Mouse (Mus musculus) forebrain, embryonic 16.5 days (tissue): ENCODE data around the gene Ilkap. TPM values are rescaled to one million over a fixed set of nuclear protein-coding genes. Genes with fewer than 3 reads are reported as not detected.

Experiments
- ATAC-seq: fragments of 200-750 bp; cut with Nextera tagmentation; 2 replicates; pipeline ENCODE4 v1.8.0; 2017; ENCODE audit warnings: mild to moderate bottlenecking, moderate library complexity
- H3K27ac ChIP-seq: fragments of 300-500 bp; sonication (generic); 2 replicates; pipeline ENCODE4 v1.5.1; 2014; ENCODE audit warnings: low read length, control low read depth
- H3K27me3 ChIP-seq: fragments of 300-500 bp; sonication (generic); replicated peaks from 2 replicates; pipeline ENCODE4 v1.6.1; 2014; ENCODE audit warnings: low read length; ENCODE audit not compliant: control insufficient read depth, insufficient read depth
- H3K36me3 ChIP-seq: fragments of 300-500 bp; sonication (generic); 2 replicates; pipeline ENCODE4 v1.6.1; 2014; ENCODE audit not compliant: control insufficient read depth, insufficient read depth
- H3K4me1 ChIP-seq: fragments of 300-500 bp; sonication (generic); replicated peaks from 2 replicates; pipeline ENCODE4 v1.6.1; 2014; ENCODE audit warnings: low read length; ENCODE audit not compliant: control insufficient read depth, insufficient read depth
- H3K4me2 ChIP-seq: fragments of 300-500 bp; sonication (generic); 2 replicates; pipeline ENCODE4 v1.6.1; 2014; ENCODE audit warnings: mild to moderate bottlenecking, low read length, control low read depth
- H3K4me3 ChIP-seq: fragments of 300-500 bp; sonication (generic); replicated peaks from 2 replicates; pipeline ENCODE4 v1.5.1; 2014; ENCODE audit warnings: mild to moderate bottlenecking, low read length, control low read depth
- H3K9ac ChIP-seq: fragments of 300-500 bp; sonication (generic); replicated peaks from 2 replicates; pipeline ENCODE4 v1.6.1; 2014; ENCODE audit warnings: low read depth, low read length, control low read depth
- H3K9me3 ChIP-seq: fragments of 300-500 bp; sonication (generic); 2 replicates; pipeline ENCODE4 v1.6.1; 2016; ENCODE audit warnings: low read length; ENCODE audit not compliant: control insufficient read depth
- WGBS: fragments of 180-500 bp; shearing (Covaris S2); extraction: QIAGEN DNeasy Blood & Tissue Kit; methylation state at CpG from one replicate; pipeline ENCODE4 v1.1.7; 2014; 5-methylcytosine and 5-hydroxymethylcytosine counted together
- polyA plus RNA-seq: library from polyadenylated mRNA; unstranded; fragments of >200 nt; fragmentation: Nextera tagmentation; extraction: Ambion mirVana; gene quantifications from 2 replicates; pipeline ENCODE4 v1.2.1, GENCODE M21; 2015

Gene Ilkap
- polyA plus RNA-seq, result 158 and 163 TPM in 2 replicates

DNA sequence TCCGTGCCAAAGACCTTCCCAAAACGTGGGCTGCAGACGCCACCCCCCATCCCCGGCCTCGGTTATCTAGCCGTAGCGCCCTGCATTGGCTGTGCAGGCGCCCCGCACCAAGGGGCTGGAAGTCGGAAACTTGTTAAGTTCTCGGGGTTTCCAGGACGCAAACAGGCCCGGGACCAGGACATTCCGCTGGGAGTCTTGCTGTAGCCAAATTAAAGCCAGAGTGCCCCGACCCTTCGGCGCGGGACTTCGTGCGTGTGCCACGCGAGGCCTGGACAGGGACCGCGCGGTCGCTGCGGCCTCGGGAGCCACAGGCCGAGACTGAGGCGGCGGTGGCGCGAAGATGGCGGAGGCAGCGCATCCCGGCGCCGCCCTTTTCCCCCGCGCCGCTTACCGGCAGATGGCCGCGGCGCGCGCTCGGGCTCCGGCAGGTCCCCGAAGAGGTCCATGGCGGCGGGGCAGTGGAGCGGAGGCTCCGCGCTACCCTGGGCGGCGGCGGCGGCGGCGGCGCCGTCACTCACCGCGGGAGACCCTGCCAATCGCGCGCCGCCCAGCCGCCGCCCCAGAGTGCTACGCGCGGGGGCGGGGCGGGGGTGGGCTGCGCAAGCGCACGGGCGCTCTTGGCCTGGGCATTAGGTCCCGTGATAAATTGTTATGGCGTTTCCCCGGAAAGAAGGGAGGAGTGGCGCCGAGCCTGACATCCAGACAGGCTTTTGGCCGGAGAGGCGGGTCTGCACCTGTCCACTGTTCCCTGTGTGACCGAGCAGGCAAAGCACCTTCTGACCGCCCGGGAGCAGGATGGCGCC, at the start of gene Ilkap:
Gene Ilkap (minus strand): TSS at position 556 of the 803 bp plus-strand sequence.
- Histone ChIP-seq H3K27me3 (no peaks in the 10 kb centered on the region), H3K27ac (peak within 1 kb of the TSS; percentile 91), H3K4me3 (peak within 1 kb of the TSS; percentile 94), H3K9ac (peak within 1 kb of the TSS; percentile 94), H3K36me3 (peaks cover 2% of the 10 kb centered on the region; the same call in 1 of the 2 replicates), H3K9me3 (no peaks in the 10 kb centered on the region), H3K4me1 (peaks cover 27% of the 10 kb centered on the region), H3K4me2 (peak within 1 kb of the TSS; percentile 91)
- 0% methylated on average over 65 of the region's 91 CpGs for WGBS
- ATAC-seq, result peak; percentile 98

DNA sequence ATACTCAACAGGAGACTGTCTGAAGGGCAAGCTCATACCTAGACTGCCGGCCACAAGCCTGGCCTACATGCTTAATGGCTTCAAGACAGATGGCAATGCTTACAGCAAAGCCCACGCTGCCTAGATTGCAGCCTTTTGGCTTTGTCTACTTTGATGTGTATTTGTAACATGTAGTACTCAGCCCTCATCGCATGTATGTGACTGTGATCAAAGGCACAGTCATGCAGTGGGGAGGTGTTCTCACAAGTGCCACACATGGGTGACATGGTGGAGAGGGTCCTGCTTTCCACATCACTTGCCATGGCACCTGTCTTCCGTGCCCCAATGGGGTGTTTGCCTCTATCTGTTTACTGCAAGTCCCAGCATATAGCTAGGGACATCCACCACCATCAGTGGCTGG, 47.9 kb upstream of the Ilkap start:
- Histone ChIP-seq H3K36me3 (peaks cover 28% of the 10 kb centered on the region), H3K9me3 (peaks cover 5% of the 10 kb centered on the region; the same call in 1 of the 2 replicates), H3K27me3 (no peaks in the 10 kb centered on the region), H3K27ac (no peak overlapping the region), H3K9ac (no peak overlapping the region), H3K4me2 (no peak overlapping the region), H3K4me3 (no peak overlapping the region), H3K4me1 (no peaks in the 10 kb centered on the region)
- ATAC-seq, result no peak
- 94% methylated on average over 4 of the region's 4 CpGs for WGBS

DNA sequence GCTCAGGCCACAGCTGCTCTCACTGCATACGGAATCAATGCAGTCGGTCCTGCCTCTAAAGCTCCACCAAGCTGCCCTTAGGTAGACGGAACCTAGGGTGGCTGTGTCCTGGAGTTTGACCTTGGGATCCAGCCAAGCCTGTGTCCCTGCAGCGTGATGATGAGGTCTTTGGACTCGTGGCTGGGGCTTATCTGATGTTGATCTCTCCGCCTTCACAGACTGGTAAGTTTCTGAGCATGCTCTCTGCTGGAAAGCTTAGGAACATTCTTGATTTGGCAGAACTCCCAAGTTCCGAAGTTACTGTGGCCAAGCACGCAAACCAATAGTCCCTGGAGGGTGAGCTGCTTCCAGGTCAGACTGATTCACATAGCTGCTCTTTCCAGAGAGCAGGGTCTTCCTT, 47.4 kb upstream of the Ilkap start:
- Histone ChIP-seq H3K4me1 (no peaks in the 10 kb centered on the region), H3K4me2 (no peak overlapping the region), H3K9ac (no peak overlapping the region), H3K27me3 (no peaks in the 10 kb centered on the region), H3K36me3 (peaks cover 28% of the 10 kb centered on the region), H3K27ac (no peak overlapping the region), H3K9me3 (peaks cover 5% of the 10 kb centered on the region; the same call in 1 of the 2 replicates), H3K4me3 (no peak overlapping the region)
- no peak for ATAC-seq
- 82% methylated on average over 8 of the region's 8 CpGs for WGBS

DNA sequence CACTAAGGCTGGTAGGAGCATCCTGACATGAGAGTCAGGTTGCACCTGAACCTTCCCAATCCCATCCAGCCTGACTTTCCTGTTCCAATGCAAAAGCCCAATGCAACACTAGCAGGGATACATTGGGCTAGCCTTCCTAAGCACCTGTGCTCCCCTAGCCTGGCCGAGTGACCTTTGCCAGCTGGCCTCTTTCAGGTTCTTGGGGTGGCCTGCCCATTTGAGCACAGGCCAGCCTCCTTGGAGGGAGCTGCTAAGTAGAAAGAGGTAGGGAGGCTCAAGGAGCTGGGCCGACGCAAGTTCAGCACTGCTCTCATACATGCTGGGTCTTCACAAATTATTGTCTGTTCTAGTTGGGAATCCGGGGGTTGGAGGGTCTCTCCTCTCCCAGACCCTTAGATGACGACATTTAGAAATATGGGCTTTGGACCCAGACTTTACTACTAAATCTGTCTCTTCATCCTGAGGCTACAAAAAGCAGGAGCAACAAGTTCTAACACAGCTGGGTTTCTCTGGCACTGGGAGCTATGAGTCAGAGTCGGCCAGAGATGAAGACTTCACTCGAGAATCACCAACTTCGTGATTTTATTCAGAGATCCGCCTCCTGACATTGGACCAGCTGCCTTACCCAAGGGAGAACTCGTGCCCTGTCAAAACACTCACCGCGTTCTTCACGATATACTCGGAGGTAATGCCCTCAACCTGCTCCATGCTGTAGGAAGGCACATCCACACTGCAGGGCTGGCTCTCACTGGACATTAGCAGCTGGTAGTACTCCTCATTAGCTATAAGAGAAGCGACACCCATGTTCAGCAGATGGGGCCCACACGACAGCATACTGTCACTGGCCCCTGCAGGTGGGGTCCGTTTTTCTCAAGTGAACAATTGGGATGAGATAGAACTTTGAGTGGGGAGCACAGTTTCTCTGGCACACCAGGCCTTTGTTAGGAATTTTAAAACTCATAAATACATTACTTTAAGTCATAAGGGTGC, 46.5 kb upstream of the Ilkap start:
- Histone ChIP-seq H3K4me2 (no peak overlapping the region), H3K4me3 (no peak overlapping the region), H3K27ac (no peak overlapping the region), H3K9ac (no peak overlapping the region), H3K27me3 (no peaks in the 10 kb centered on the region), H3K36me3 (peaks cover 28% of the 10 kb centered on the region), H3K4me1 (no peaks in the 10 kb centered on the region), H3K9me3 (peaks cover 5% of the 10 kb centered on the region; the same call in 1 of the 2 replicates)
- ATAC-seq, result no peak
- 93% methylated on average over 17 of the region's 17 CpGs for WGBS

DNA sequence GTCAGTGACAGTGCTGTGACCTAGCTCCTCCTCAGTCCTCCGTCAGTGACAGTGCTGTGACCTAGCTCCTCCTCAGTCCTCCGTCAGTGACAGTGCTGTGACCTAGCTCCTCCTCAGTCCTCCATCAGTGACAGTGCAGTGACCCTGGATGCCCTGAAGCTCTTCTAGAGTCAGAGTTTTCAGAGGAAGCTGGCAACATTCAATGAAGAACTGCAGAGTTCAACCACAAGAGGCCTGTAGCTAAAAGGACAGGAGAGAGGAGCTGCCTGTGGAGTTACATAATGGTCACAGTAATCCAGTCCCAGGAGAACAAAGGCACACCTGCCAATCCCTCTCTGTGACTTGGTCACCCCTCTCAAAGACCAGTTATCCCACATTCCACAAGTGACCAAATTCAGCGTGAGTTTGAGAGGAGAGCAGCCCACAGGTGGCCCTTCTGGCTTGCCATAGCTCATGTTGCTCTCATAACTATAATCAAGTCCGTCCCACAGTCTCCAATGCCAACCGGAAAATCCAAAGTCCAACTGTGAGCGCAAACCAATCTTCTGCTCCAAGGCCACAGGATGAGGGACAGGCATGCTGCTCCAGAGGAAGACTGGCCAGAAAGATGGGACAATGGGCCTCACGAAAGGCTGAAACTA, 43.9 kb upstream of the Ilkap start:
- Histone ChIP-seq H3K27ac (no peak overlapping the region), H3K9me3 (peaks cover 2% of the 10 kb centered on the region; the same call in 1 of the 2 replicates), H3K4me3 (no peak overlapping the region), H3K4me2 (no peak overlapping the region), H3K9ac (no peak overlapping the region), H3K4me1 (no peaks in the 10 kb centered on the region), H3K27me3 (no peaks in the 10 kb centered on the region), H3K36me3 (peaks cover 15% of the 10 kb centered on the region)
- 67% methylated on average over 6 of the region's 7 CpGs for WGBS
- no peak for ATAC-seq

DNA sequence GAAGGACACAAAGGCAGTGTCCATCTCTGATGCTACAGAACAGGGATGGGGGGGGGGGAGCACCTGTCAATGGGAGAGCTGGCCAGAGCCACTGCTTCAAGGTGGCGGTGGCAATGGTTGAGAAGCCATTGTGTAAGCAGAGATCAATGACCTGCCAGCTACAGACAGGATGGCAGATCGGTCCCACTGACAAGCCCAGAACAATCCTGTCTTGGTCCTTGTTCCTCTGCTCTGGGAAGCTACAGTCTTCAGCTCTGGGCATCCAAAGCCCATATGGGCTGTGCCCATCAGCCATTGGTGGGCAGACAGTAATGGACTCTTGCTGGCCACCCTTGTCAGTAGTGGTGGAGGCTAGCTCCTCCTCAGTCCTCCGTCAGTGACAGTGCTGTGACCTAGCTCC, 43.2 kb upstream of the Ilkap start:
- Histone ChIP-seq H3K36me3 (peaks cover 10% of the 10 kb centered on the region), H3K27me3 (no peaks in the 10 kb centered on the region)

DNA sequence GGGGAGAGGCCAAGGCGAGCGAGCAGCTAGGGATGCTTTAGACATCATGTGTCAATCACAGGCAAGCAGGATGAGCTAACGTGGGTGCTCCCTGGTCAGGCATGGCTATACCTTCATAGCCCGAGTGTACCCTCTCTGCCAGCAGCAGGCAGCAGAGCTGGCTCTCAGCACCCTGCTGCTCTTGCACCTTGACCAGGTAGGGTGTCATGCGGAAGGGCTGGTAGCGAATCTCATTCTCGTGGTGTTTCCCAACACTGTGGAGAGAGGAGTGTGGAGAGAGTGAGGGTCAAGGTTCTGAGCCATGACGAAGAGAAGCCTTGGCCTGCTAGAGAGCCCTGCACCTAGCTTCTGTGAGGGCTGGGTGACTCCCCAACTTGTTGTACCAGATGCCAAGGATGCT, 41.2 kb upstream of the Ilkap start:
- Histone ChIP-seq H3K27ac (no peak overlapping the region), H3K4me3 (no peak overlapping the region), H3K9ac (no peak overlapping the region), H3K9me3 (no peaks in the 10 kb centered on the region), H3K4me2 (no peak overlapping the region), H3K4me1 (peaks cover 8% of the 10 kb centered on the region), H3K36me3 (peaks cover 9% of the 10 kb centered on the region), H3K27me3 (no peaks in the 10 kb centered on the region)
- no peak for ATAC-seq
- WGBS, result 91% methylated on average over 8 of the region's 8 CpGs

More for the DNA sequence above, 43.2 kb upstream of the Ilkap start:
- H3K9ac ChIP-seq, result no peak overlapping the region
- WGBS, result 92% methylated on average over 3 of the region's 3 CpGs
- H3K4me3 ChIP-seq, result no peak overlapping the region
- ATAC-seq, result no peak
- H3K4me2 ChIP-seq, result no peak overlapping the region
- no peaks in the 10 kb centered on the region for H3K9me3 ChIP-seq
- no peaks in the 10 kb centered on the region for H3K4me1 ChIP-seq
- no peak overlapping the region for H3K27ac ChIP-seq

DNA sequence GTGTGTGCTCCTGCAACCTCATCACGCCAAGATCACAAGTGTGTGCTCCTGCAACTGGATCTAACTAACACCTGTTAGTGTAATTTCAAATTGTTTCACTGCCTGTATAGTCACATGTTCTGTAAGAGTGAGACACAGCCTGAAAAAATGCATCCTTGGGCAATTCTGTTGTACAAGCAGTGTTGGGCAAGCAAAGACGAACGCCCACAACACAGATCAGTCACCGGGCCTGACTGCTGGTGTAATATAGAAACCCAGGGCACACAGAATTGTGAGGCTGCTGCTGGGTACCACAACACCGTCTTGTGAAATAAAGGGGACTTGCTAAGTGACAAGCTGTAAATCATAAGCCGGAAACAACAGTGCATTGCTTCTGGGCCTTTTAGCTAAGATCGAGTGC, 39.0 kb upstream of the Ilkap start:
- no peak overlapping the region for H3K4me2 ChIP-seq
- no peak for ATAC-seq
- WGBS, result 92% methylated on average over 7 of the region's 7 CpGs

DNA sequence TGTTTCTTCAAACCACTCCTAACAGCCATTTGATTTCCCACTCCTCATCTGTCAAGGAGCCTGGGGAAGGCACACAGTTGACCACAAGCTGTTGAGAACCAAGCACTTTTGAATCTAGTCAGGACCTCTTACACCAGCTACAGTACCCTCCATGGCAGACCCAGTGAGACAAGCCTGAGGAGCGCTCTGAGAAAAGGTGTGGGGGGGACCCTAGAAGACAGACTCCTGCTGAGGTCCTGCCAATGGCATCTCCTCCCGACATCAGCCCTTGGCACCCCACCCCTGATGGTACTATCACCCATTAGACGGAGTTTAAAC, 38.4 kb upstream of the Ilkap start:
- no peak for ATAC-seq
- Histone ChIP-seq H3K27ac (no peak overlapping the region), H3K4me2 (no peak overlapping the region), H3K9me3 (no peaks in the 10 kb centered on the region), H3K4me3 (no peak overlapping the region), H3K4me1 (peaks cover 8% of the 10 kb centered on the region), H3K27me3 (no peaks in the 10 kb centered on the region), H3K9ac (no peak overlapping the region), H3K36me3 (no peaks in the 10 kb centered on the region; the same call in 1 of the 2 replicates)
- WGBS, result 85% methylated on average over 3 of the region's 3 CpGs

More for the DNA sequence above, 39.0 kb upstream of the Ilkap start:
- Histone ChIP-seq H3K27me3 (no peaks in the 10 kb centered on the region), H3K27ac (no peak overlapping the region), H3K4me3 (no peak overlapping the region), H3K4me1 (peaks cover 8% of the 10 kb centered on the region), H3K9ac (no peak overlapping the region), H3K9me3 (no peaks in the 10 kb centered on the region), H3K36me3 (no peaks in the 10 kb centered on the region; the same call in 1 of the 2 replicates)
